Mouse (Mus musculus) forebrain, embryonic 11.5 days (tissue): ENCODE results near the gene Mgmt. TPM values are rescaled to one million over a fixed set of nuclear protein-coding genes. Genes with fewer than 3 reads are reported as not detected.

ENCODE experiments used
- ATAC-seq: fragments of 200-750 bp; cut with Nextera tagmentation; replicated peaks from 2 replicates; pipeline ENCODE4 v1.8.0; 2017; ENCODE audit warnings: moderate TSS enrichment; ENCODE audit not compliant: low FRiP score
- DNase-seq: peaks from one replicate; pipeline ENCODE4 v3.0.0-alpha.2; 2017; ENCODE audit warnings: low spot score
- H3K27ac ChIP-seq: fragments of 300-500 bp; sonication (generic); 2 replicates; pipeline ENCODE4 v1.5.1; 2014; ENCODE audit warnings: low read depth, low read length
- H3K27me3 ChIP-seq: fragments of 300-500 bp; sonication (generic); 2 replicates; pipeline ENCODE4 v1.6.1; 2014; ENCODE audit warnings: mild to moderate bottlenecking, low read length, mixed read lengths; ENCODE audit not compliant: control insufficient read depth, insufficient read depth
- H3K36me3 ChIP-seq: fragments of 300-500 bp; sonication (generic); 2 replicates; pipeline ENCODE4 v1.6.1; 2014; ENCODE audit warnings: mild to moderate bottlenecking, low read length, moderate library complexity, mixed read lengths; ENCODE audit not compliant: control insufficient read depth, insufficient read depth
- H3K4me1 ChIP-seq: fragments of 300-500 bp; sonication (generic); replicated peaks from 2 replicates; pipeline ENCODE4 v1.6.1; 2014; ENCODE audit warnings: low read length, mixed read lengths; ENCODE audit not compliant: control insufficient read depth, insufficient read depth
- H3K4me2 ChIP-seq: fragments of 300-500 bp; sonication (generic); 2 replicates; pipeline ENCODE4 v1.6.1; 2014; ENCODE audit warnings: low read depth, mild to moderate bottlenecking, low read length, moderate library complexity, mixed read lengths; ENCODE audit not compliant: severe bottlenecking
- H3K4me3 ChIP-seq: fragments of 300-500 bp; sonication (generic); 2 replicates; pipeline ENCODE4 v1.5.1; 2014; ENCODE audit warnings: low read depth, low read length
- H3K9ac ChIP-seq: fragments of 300-500 bp; sonication (generic); 2 replicates; pipeline ENCODE4 v1.6.1; 2014; ENCODE audit warnings: low read length
- H3K9me3 ChIP-seq: fragments of 300-500 bp; sonication (generic); 2 replicates; pipeline ENCODE4 v1.6.1; 2016; ENCODE audit warnings: low read length, mixed read lengths; ENCODE audit not compliant: control insufficient read depth
- WGBS: fragments of 180-500 bp; shearing (Covaris S2); extraction: QIAGEN DNeasy Blood & Tissue Kit; methylation state at CpG from one replicate; pipeline ENCODE4 v1.1.7; 2014; 5-methylcytosine and 5-hydroxymethylcytosine counted together
- polyA plus RNA-seq: library from polyadenylated mRNA; unstranded; fragments of >200 nt; fragmentation: Nextera tagmentation; extraction: Ambion mirVana; gene quantifications from 2 replicates; pipeline ENCODE4 v1.2.1, GENCODE M21; 2014

Gene Mgmt
- polyA plus RNA-seq, 1 experiment from 2014 or later = 3.4 TPM

- Histone ChIP-seq H3K36me3 (no peaks in the 10 kb centered on the region), H3K27me3 (no peaks in the 10 kb centered on the region), H3K27ac (no peak overlapping the region), H3K4me1 (no peaks in the 10 kb centered on the region), H3K9me3 (no peaks in the 10 kb centered on the region), H3K9ac (no peak overlapping the region), H3K4me2 (no peak overlapping the region), H3K4me3 (no peak overlapping the region)
- WGBS = 76% methylated on average over 8 of the region's 8 CpGs
- DNase-seq = no peak
- ATAC-seq = no peak
Observed at GRCm38 (mm10) chr7:136851946-136852345, 42.5 kb upstream of the Mgmt start.

- Histone ChIP-seq H3K4me3 (no peak overlapping the region), H3K4me2 (no peak overlapping the region), H3K27me3 (no peaks in the 10 kb centered on the region), H3K9ac (no peak overlapping the region), H3K4me1 (no peaks in the 10 kb centered on the region), H3K36me3 (no peaks in the 10 kb centered on the region), H3K9me3 (no peaks in the 10 kb centered on the region), H3K27ac (no peak overlapping the region)
- WGBS = 82% methylated on average over 4 of the region's 4 CpGs
- ATAC-seq = no peak
- DNase-seq = no peak
Observed at GRCm38 (mm10) chr7:136852721-136853120, 41.7 kb upstream of the Mgmt start.

GRCm38 (mm10) chr7:136864677-136865463 lies 29.5 kb upstream of the Mgmt start:
- ATAC-seq = no peak; the same call in 1 of the 2 replicates
- H3K4me1 ChIP-seq = peaks cover 8% of the 10 kb centered on the region; the same call in 1 of the 2 replicates
- H3K27ac ChIP-seq = no peak overlapping the region
- H3K9ac ChIP-seq = no peak overlapping the region
- no peaks in the 10 kb centered on the region for H3K9me3 ChIP-seq
- no peak overlapping the region for H3K4me2 ChIP-seq
- 15% methylated on average over 7 of the region's 7 CpGs for WGBS
- H3K4me3 ChIP-seq = no peak overlapping the region
- no peaks in the 10 kb centered on the region for H3K36me3 ChIP-seq
- DNase-seq = no peak
- H3K27me3 ChIP-seq = no peaks in the 10 kb centered on the region

GRCm38 (mm10) chr7:136865876-136866275 lies 28.5 kb upstream of the Mgmt start:
- WGBS = 91% methylated on average over 4 of the region's 4 CpGs
- peaks cover 8% of the 10 kb centered on the region; the same call in 1 of the 2 replicates for H3K4me1 ChIP-seq
- no peak overlapping the region for H3K9ac ChIP-seq
- no peak overlapping the region for H3K4me2 ChIP-seq
- ATAC-seq (no peak), DNase-seq (no peak)
- H3K36me3 ChIP-seq = no peaks in the 10 kb centered on the region
- no peak overlapping the region for H3K27ac ChIP-seq
- H3K9me3 ChIP-seq = no peaks in the 10 kb centered on the region
- peaks cover 2% of the 10 kb centered on the region; the same call in 1 of the 2 replicates for H3K27me3 ChIP-seq
- H3K4me3 ChIP-seq = no peak overlapping the region

- H3K9me3 ChIP-seq = no peaks in the 10 kb centered on the region
- H3K4me3 ChIP-seq = no peak overlapping the region
- no peak for DNase-seq
- peaks cover 8% of the 10 kb centered on the region; the same call in 1 of the 2 replicates for H3K4me1 ChIP-seq
- peaks cover 2% of the 10 kb centered on the region; the same call in 1 of the 2 replicates for H3K27me3 ChIP-seq
- H3K36me3 ChIP-seq = no peaks in the 10 kb centered on the region
- H3K9ac ChIP-seq = no peak overlapping the region
- no peak overlapping the region for H3K4me2 ChIP-seq
- no peak for ATAC-seq
- 81% methylated on average over 4 of the region's 4 CpGs for WGBS
- no peak overlapping the region for H3K27ac ChIP-seq
Observed at GRCm38 (mm10) chr7:136866535-136866934, 27.9 kb upstream of the Mgmt start.

- Histone ChIP-seq H3K9ac (no peak overlapping the region), H3K27me3 (peaks cover 2% of the 10 kb centered on the region; the same call in 1 of the 2 replicates), H3K9me3 (no peaks in the 10 kb centered on the region), H3K27ac (no peak overlapping the region), H3K4me3 (no peak overlapping the region), H3K36me3 (no peaks in the 10 kb centered on the region), H3K4me1 (peaks cover 3% of the 10 kb centered on the region; the same call in 1 of the 2 replicates), H3K4me2 (no peak overlapping the region)
- DNase-seq (no peak), ATAC-seq (no peak)
- WGBS = 64% methylated on average over 11 of the region's 11 CpGs
Observed at GRCm38 (mm10) chr7:136871535-136871934, 22.9 kb upstream of the Mgmt start.

- no peak overlapping the region for H3K4me3 ChIP-seq
- no peak for ATAC-seq
- H3K27ac ChIP-seq = no peak overlapping the region
- peaks cover 3% of the 10 kb centered on the region; the same call in 1 of the 2 replicates for H3K4me1 ChIP-seq
- no peaks in the 10 kb centered on the region for H3K36me3 ChIP-seq
- no peak overlapping the region for H3K4me2 ChIP-seq
- H3K27me3 ChIP-seq = peaks cover 2% of the 10 kb centered on the region; the same call in 1 of the 2 replicates
- DNase-seq = no peak
- no peaks in the 10 kb centered on the region for H3K9me3 ChIP-seq
- H3K9ac ChIP-seq = no peak overlapping the region
- 4% methylated on average over 8 of the region's 8 CpGs for WGBS
Observed at GRCm38 (mm10) chr7:136872059-136872458, 22.4 kb upstream of the Mgmt start.

GRCm38 (mm10) chr7:136874396-136874795 lies 20.0 kb upstream of the Mgmt start:
- H3K27ac ChIP-seq = no peak overlapping the region
- H3K27me3 ChIP-seq = peaks cover 2% of the 10 kb centered on the region; the same call in 1 of the 2 replicates
- peaks cover 3% of the 10 kb centered on the region; the same call in 1 of the 2 replicates for H3K4me1 ChIP-seq
- H3K4me3 ChIP-seq = no peak overlapping the region
- H3K9me3 ChIP-seq = no peaks in the 10 kb centered on the region
- no peaks in the 10 kb centered on the region for H3K36me3 ChIP-seq
- H3K9ac ChIP-seq = no peak overlapping the region
- WGBS = 33% methylated on average over 1 of the region's 1 CpGs
- H3K4me2 ChIP-seq = no peak overlapping the region
- ATAC-seq (no peak), DNase-seq (no peak)

GRCm38 (mm10) chr7:136880386-136880785 lies 14.0 kb upstream of the Mgmt start:
- Histone ChIP-seq H3K4me1 (no peaks in the 10 kb centered on the region), H3K4me2 (no peak overlapping the region), H3K9me3 (no peaks in the 10 kb centered on the region), H3K9ac (no peak overlapping the region), H3K36me3 (no peaks in the 10 kb centered on the region), H3K27me3 (no peaks in the 10 kb centered on the region), H3K4me3 (no peak overlapping the region), H3K27ac (no peak overlapping the region)
- ATAC-seq (no peak), DNase-seq (no peak)
- 92% methylated on average over 4 of the region's 4 CpGs for whole genome bisulfite sequencing
